Mouse (Mus musculus): ENCODE measurements at regions not wholly inside any gene's neighbourhood (a gene's known extent, or its start where the extent isn't known, plus 50 kb on each side); places are given as distances from the start of the nearest gene placed in this dataset.
A peak's percentile ranks its signal among the peaks of the same experiment; 100 is the strongest.

DNA sequence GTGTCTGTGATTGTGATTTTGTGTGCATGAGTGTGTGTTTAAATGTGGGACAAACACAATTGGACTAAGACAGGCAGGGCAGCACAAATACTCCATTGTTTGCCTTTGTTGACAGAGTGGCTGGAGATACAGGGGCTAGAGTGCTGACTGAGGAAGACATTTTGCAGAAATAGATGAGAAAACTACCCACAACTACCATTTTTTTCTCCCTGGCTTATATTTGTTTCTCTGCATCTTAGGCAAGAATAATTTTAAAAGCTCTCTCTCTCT, 591.5 kb downstream of the Ttll7 start:
- no peak overlapping the region for H3K4me3 ChIP-seq (ENCODE audit: low read depth, low read length)
- H3K36me3 ChIP-seq (replicated peaks; ENCODE audit: control insufficient read depth, insufficient read depth, low read depth, low read length) = no peaks in the 10 kb centered on the region
- ATAC-seq (replicated peaks; ENCODE audit: insufficient number of reproducible peaks, low FRiP score, low TSS enrichment, low read depth) (no peak), DNase-seq (ENCODE audit: low spot score) (no peak)
- H3K9me3 ChIP-seq (replicated peaks; ENCODE audit: control insufficient read depth, low read length) = no peaks in the 10 kb centered on the region
- H3K4me1 ChIP-seq (ENCODE audit: control insufficient read depth, insufficient read depth, low read length) = peaks cover 2% of the 10 kb centered on the region; the same call in 1 of the 2 replicates
- no peaks in the 10 kb centered on the region for H3K27me3 ChIP-seq (ENCODE audit: control insufficient read depth, insufficient read depth, low read length)
- no peak overlapping the region for H3K9ac ChIP-seq (replicated peaks; ENCODE audit: low read length)
- no peak overlapping the region for H3K4me2 ChIP-seq (ENCODE audit: low read depth, low read length)
- no peak overlapping the region for H3K27ac ChIP-seq (replicated peaks; ENCODE audit: low read depth, low read length)

DNA sequence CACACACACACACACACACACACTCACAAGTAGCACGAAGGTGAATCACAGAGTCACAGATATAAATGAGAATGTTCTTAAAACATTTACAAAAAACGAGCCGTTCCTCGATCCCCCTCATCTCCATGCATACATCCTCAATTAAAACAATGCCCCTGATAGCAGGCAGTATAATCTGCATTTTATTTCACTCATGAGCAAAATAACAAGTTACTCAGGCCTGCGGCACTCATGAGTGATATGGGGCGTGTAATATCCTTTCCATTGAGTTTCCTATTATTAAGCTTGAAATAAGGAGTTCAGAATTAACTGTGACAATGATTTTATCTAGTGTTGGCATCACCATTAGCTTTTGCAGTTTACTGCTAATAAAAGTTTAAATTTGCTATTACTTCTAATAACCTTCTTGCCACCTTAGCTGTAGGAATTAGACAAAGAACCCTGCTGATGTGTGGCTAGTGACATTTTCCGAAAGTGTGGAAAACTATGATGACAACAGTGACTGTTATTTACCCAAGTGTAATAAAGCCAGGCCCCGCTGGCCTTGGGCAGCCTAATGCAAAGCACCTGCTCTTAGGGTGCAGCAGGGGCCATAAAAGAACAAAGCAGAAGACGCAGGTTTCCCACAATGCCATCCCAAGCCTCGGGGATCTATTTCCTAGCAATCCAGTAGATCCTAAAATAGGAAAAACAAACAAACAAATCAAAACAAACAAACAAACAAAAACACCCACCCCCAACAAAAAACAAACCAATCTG, 592.0 kb downstream of the Ttll7 start:
- no peaks in the 10 kb centered on the region for H3K36me3 ChIP-seq (replicated peaks; ENCODE audit: control insufficient read depth, insufficient read depth, low read depth, low read length)
- no peak for ATAC-seq (replicated peaks; ENCODE audit: insufficient number of reproducible peaks, low FRiP score, low TSS enrichment, low read depth)
- no peak overlapping the region for H3K9ac ChIP-seq (replicated peaks; ENCODE audit: low read length)
- no peaks in the 10 kb centered on the region for H3K27me3 ChIP-seq (ENCODE audit: control insufficient read depth, insufficient read depth, low read length)
- no peak overlapping the region for H3K4me2 ChIP-seq (ENCODE audit: low read depth, low read length)
- H3K9me3 ChIP-seq (replicated peaks; ENCODE audit: control insufficient read depth, low read length) = no peaks in the 10 kb centered on the region
- 76% methylated on average over 10 of the region's 10 CpGs for WGBS
- no peak overlapping the region for H3K4me3 ChIP-seq (ENCODE audit: low read depth, low read length)
- DNase-seq (ENCODE audit: low spot score) = no peak
- H3K4me1 ChIP-seq (ENCODE audit: control insufficient read depth, insufficient read depth, low read length) = peaks cover 2% of the 10 kb centered on the region; the same call in 1 of the 2 replicates
- no peak overlapping the region for H3K27ac ChIP-seq (replicated peaks; ENCODE audit: low read depth, low read length)

DNA sequence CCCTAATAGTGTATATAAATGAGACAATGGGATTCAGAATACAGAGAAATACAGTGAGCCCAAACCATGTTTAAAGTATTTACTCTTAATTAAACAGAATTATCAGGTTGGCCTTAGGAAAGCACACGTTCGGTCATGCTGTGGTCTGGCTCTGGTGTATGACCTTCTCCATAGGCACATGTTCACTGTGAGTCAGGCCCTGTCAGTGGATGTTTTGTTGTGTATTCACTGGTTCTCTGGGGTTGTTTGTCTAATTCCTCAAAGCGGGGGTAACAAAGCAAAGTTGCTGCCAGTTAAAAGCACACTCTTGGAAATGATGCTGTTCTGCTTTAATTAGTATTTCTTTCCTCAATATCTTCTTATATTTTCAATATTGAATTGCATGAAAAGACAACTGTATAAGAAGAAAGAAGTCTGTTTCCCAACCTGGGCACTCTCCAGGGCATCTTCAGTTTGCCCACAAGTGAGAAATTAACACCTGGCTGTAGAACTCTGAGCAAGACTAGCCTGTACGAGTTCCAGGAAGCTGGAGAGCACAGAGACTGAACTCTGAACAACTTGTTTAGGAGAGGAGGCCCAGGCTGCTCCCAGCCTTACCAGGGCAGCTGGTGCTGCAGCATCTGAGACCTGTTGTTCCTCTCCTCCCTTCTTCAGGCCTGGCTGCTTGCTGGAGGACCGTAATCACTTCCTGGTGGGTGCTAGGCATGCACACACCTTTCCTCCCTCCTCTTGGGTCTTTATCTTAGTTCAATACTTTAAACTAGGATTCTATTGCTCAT, 593.1 kb downstream of the Ttll7 start:
- 78% methylated on average over 5 of the region's 5 CpGs for WGBS
- Histone ChIP-seq H3K27me3 (ENCODE audit: control insufficient read depth, insufficient read depth, low read length) (no peaks in the 10 kb centered on the region), H3K27ac (replicated peaks; ENCODE audit: low read depth, low read length) (0 out of 2 replicates have a peak overlapping the region, but pooled peaks have one; percentile 38), H3K9me3 (replicated peaks; ENCODE audit: control insufficient read depth, low read length) (no peaks in the 10 kb centered on the region), H3K4me2 (ENCODE audit: low read depth, low read length) (no peak overlapping the region), H3K36me3 (replicated peaks; ENCODE audit: control insufficient read depth, insufficient read depth, low read depth, low read length) (no peaks in the 10 kb centered on the region), H3K4me1 (ENCODE audit: control insufficient read depth, insufficient read depth, low read length) (peaks cover 2% of the 10 kb centered on the region; the same call in 1 of the 2 replicates), H3K4me3 (ENCODE audit: low read depth, low read length) (no peak overlapping the region), H3K9ac (replicated peaks; ENCODE audit: low read length) (no peak overlapping the region)
- DNase-seq (ENCODE audit: low spot score) (no peak), ATAC-seq (replicated peaks; ENCODE audit: insufficient number of reproducible peaks, low FRiP score, low TSS enrichment, low read depth) (no peak)

DNA sequence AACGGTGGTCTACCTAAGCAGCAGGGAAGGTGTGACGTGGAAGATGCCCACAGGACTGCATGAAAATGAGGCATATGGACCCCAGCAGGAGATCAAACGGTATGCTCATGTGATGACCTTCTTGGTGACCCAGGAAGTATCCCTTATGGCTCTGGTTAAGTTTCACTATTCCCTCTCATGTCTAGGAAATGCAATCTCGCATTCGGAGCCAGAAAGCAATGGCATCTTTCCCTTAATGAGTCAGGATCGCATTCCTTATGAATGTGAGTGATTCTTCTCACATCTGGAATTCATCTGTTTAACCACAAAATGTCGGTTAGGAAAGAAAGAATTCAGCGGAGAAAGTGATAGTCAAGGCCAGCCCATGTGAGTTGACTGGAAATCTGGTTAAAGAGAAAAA, 593.7 kb downstream of the Ttll7 start:
- Histone ChIP-seq H3K4me2 (ENCODE audit: low read depth, low read length) (no peak overlapping the region), H3K9me3 (replicated peaks; ENCODE audit: control insufficient read depth, low read length) (no peaks in the 10 kb centered on the region), H3K4me1 (ENCODE audit: control insufficient read depth, insufficient read depth, low read length) (peaks cover 2% of the 10 kb centered on the region; the same call in 1 of the 2 replicates), H3K36me3 (replicated peaks; ENCODE audit: control insufficient read depth, insufficient read depth, low read depth, low read length) (no peaks in the 10 kb centered on the region), H3K27me3 (ENCODE audit: control insufficient read depth, insufficient read depth, low read length) (no peaks in the 10 kb centered on the region), H3K4me3 (ENCODE audit: low read depth, low read length) (no peak overlapping the region), H3K9ac (replicated peaks; ENCODE audit: low read length) (no peak overlapping the region), H3K27ac (replicated peaks; ENCODE audit: low read depth, low read length) (0 out of 2 replicates have a peak overlapping the region, but pooled peaks have one; percentile 38)
- DNase-seq (ENCODE audit: low spot score) = peak; percentile 83
- 37% methylated on average over 8 of the region's 8 CpGs for WGBS
- no peak for ATAC-seq (replicated peaks; ENCODE audit: insufficient number of reproducible peaks, low FRiP score, low TSS enrichment, low read depth)

DNA sequence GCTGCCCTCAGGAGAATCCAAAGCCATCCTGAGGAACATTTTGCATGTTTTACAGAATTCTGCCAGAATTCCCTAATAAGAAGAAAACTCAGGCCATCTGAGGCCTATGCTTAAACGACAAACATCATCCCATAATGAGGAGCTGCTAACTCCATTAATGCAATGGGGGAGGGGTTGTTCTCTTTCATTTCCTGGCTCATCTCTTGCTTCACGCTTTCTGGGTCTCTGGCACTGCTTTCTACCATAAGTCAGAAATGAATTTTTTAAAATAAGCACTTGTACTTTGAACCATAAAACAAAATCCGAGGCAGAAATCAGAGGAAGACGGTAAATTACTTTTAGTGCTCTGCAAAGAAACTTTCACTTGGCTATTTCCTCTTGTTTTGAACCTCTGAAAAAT, 600.0 kb downstream of the Ttll7 start:
- ATAC-seq (replicated peaks; ENCODE audit: insufficient number of reproducible peaks, low FRiP score, low TSS enrichment, low read depth) = no peak
- H3K9me3 ChIP-seq (replicated peaks; ENCODE audit: control insufficient read depth, low read length) = no peaks in the 10 kb centered on the region
- no peaks in the 10 kb centered on the region for H3K27me3 ChIP-seq (ENCODE audit: control insufficient read depth, insufficient read depth, low read length)

DNA sequence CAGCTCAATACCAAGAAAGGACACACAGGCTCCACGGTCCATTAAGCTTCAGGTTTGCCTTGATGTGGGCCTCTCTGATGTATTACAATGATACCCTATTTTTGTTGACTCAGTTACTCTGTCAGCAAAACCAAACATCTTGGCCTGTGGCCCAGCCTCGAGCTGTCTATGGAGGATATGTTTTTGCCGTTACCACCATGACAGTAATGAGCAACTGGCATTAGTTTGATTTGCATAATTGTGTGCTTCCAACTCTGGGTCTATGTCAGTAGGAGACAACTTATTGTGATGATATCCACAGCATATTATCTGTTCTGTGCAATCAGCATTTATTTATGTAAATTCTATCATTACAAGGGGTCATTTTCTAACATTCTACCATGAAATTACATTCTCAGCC, 603.2 kb downstream of the Ttll7 start:
- no peaks in the 10 kb centered on the region for H3K9me3 ChIP-seq (replicated peaks; ENCODE audit: control insufficient read depth, low read length)
- H3K9ac ChIP-seq (replicated peaks; ENCODE audit: low read length) = no peak overlapping the region
- no peak for DNase-seq (ENCODE audit: low spot score)
- H3K36me3 ChIP-seq (replicated peaks; ENCODE audit: control insufficient read depth, insufficient read depth, low read depth, low read length) = no peaks in the 10 kb centered on the region
- 75% methylated on average over 3 of the region's 3 CpGs for WGBS
- H3K27ac ChIP-seq (replicated peaks; ENCODE audit: low read depth, low read length) = no peak overlapping the region
- H3K4me2 ChIP-seq (ENCODE audit: low read depth, low read length) = no peak overlapping the region
- ATAC-seq (replicated peaks; ENCODE audit: insufficient number of reproducible peaks, low FRiP score, low TSS enrichment, low read depth) = no peak
- no peak overlapping the region for H3K4me3 ChIP-seq (ENCODE audit: low read depth, low read length)
- H3K4me1 ChIP-seq (ENCODE audit: control insufficient read depth, insufficient read depth, low read length) = no peaks in the 10 kb centered on the region
- no peaks in the 10 kb centered on the region for H3K27me3 ChIP-seq (ENCODE audit: control insufficient read depth, insufficient read depth, low read length)

More for the DNA sequence above, 600.0 kb downstream of the Ttll7 start:
- no peaks in the 10 kb centered on the region for H3K4me1 ChIP-seq (ENCODE audit: control insufficient read depth, insufficient read depth, low read length)
- no peak overlapping the region for H3K27ac ChIP-seq (replicated peaks; ENCODE audit: low read depth, low read length)
- H3K4me3 ChIP-seq (ENCODE audit: low read depth, low read length) = no peak overlapping the region
- WGBS = 66% methylated on average over 4 of the region's 4 CpGs
- H3K4me2 ChIP-seq (ENCODE audit: low read depth, low read length) = no peak overlapping the region
- H3K36me3 ChIP-seq (replicated peaks; ENCODE audit: control insufficient read depth, insufficient read depth, low read depth, low read length) = no peaks in the 10 kb centered on the region
- DNase-seq (ENCODE audit: low spot score) = no peak
- no peak overlapping the region for H3K9ac ChIP-seq (replicated peaks; ENCODE audit: low read length)

DNA sequence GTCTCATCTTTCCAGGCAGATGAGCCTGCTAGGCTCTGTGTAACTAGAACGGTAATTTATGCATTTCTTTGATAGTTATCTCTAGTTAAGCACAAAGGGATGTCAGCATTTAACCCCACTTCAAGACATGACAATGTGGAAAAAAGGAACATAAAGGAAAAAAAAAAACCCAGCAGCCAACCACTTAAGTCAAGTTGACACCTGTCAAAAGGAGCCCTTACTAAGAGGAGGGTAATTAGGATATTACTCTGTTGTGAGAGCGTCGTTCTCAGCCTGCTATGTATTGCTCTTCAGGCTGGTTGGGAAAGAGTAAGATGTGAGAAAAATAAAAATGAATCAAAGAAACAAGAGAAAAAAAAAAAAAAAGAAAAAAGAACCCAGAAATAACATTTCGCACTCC, 604.1 kb downstream of the Ttll7 start:
- Histone ChIP-seq H3K9ac (replicated peaks; ENCODE audit: low read length) (no peak overlapping the region), H3K27me3 (ENCODE audit: control insufficient read depth, insufficient read depth, low read length) (no peaks in the 10 kb centered on the region), H3K36me3 (replicated peaks; ENCODE audit: control insufficient read depth, insufficient read depth, low read depth, low read length) (no peaks in the 10 kb centered on the region), H3K4me2 (ENCODE audit: low read depth, low read length) (no peak overlapping the region), H3K4me3 (ENCODE audit: low read depth, low read length) (no peak overlapping the region), H3K4me1 (ENCODE audit: control insufficient read depth, insufficient read depth, low read length) (no peaks in the 10 kb centered on the region), H3K27ac (replicated peaks; ENCODE audit: low read depth, low read length) (no peak overlapping the region), H3K9me3 (replicated peaks; ENCODE audit: control insufficient read depth, low read length) (no peaks in the 10 kb centered on the region)
- no peak for DNase-seq (ENCODE audit: low spot score)
- WGBS = 64% methylated on average over 4 of the region's 4 CpGs
- no peak for ATAC-seq (replicated peaks; ENCODE audit: insufficient number of reproducible peaks, low FRiP score, low TSS enrichment, low read depth)

DNA sequence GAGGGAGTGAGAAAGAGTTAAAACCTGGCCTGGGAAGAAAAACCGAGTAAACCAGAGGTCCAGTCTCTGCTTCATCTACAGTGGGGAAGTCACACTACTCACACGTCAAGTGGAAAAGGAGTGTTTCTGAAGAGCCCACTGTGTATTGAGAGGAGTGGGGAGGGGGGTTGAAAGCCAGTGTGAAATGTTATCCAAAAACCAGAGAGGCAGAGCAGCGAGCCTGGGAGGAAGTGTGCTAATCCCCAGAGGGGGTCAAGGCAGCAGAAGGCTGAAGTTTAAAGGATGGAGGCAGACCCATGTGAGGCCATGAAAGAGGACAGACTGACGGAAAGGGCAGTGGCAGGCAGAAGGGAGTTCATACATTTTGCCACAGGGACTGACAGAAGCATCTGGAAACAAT, 605.9 kb downstream of the Ttll7 start:
- no peak overlapping the region for H3K9ac ChIP-seq (replicated peaks; ENCODE audit: low read length)
- 12% methylated on average over 4 of the region's 4 CpGs for WGBS
- DNase-seq (ENCODE audit: low spot score) (peak; percentile 55), ATAC-seq (replicated peaks; ENCODE audit: insufficient number of reproducible peaks, low FRiP score, low TSS enrichment, low read depth) (0 out of 2 replicates have a peak, but pooled peaks have one; percentile 34)
- no peaks in the 10 kb centered on the region for H3K4me1 ChIP-seq (ENCODE audit: control insufficient read depth, insufficient read depth, low read length)
- H3K4me2 ChIP-seq (ENCODE audit: low read depth, low read length) = no peak overlapping the region
- no peaks in the 10 kb centered on the region for H3K27me3 ChIP-seq (ENCODE audit: control insufficient read depth, insufficient read depth, low read length)
- no peak overlapping the region for H3K27ac ChIP-seq (replicated peaks; ENCODE audit: low read depth, low read length)
- no peaks in the 10 kb centered on the region for H3K9me3 ChIP-seq (replicated peaks; ENCODE audit: control insufficient read depth, low read length)
- H3K36me3 ChIP-seq (replicated peaks; ENCODE audit: control insufficient read depth, insufficient read depth, low read depth, low read length) = no peaks in the 10 kb centered on the region
- no peak overlapping the region for H3K4me3 ChIP-seq (ENCODE audit: low read depth, low read length)

Measured in embryonic facial prominence, embryonic 11.5 days (tissue).